Mouse (Mus musculus) hindbrain, embryonic 16.5 days (tissue): ENCODE data around the gene Matn4. TPM values are rescaled to one million over a fixed set of nuclear protein-coding genes. Genes with fewer than 3 reads are reported as not detected.
A peak's percentile ranks its signal among the peaks of the same experiment; 100 is the strongest.

Experiments
- ATAC-seq: fragments of 200-750 bp; cut with Nextera tagmentation; 2 replicates; pipeline ENCODE4 v1.8.0; 2017; ENCODE audit warnings: moderate TSS enrichment, moderate library complexity
- H3K27ac ChIP-seq: fragments of 300-500 bp; sonication (generic); 2 replicates; pipeline ENCODE4 v1.5.1; 2014; ENCODE audit warnings: low read depth, mild to moderate bottlenecking, control low read depth, low read length, moderate library complexity
- H3K27me3 ChIP-seq: fragments of 300-500 bp; sonication (generic); replicated peaks from 2 replicates; pipeline ENCODE4 v1.6.1; 2014; ENCODE audit warnings: low read length; ENCODE audit not compliant: control insufficient read depth, insufficient read depth
- H3K36me3 ChIP-seq: fragments of 300-500 bp; sonication (generic); 2 replicates; pipeline ENCODE4 v1.6.1; 2014; ENCODE audit warnings: mild to moderate bottlenecking, low read length, moderate library complexity, mixed read lengths; ENCODE audit not compliant: control insufficient read depth, insufficient read depth
- H3K4me1 ChIP-seq: fragments of 300-500 bp; sonication (generic); 2 replicates; pipeline ENCODE4 v1.6.1; 2014; ENCODE audit warnings: low read depth, low read length; ENCODE audit not compliant: control insufficient read depth, insufficient read depth
- H3K4me2 ChIP-seq: fragments of 300-500 bp; sonication (generic); 2 replicates; pipeline ENCODE4 v1.6.1; 2014; ENCODE audit warnings: mild to moderate bottlenecking, low read length, control low read depth, moderate library complexity
- H3K4me3 ChIP-seq: fragments of 300-500 bp; sonication (generic); 2 replicates; pipeline ENCODE4 v1.5.1; 2014; ENCODE audit warnings: mild to moderate bottlenecking, low read length, control low read depth, moderate library complexity
- H3K9ac ChIP-seq: fragments of 300-500 bp; sonication (generic); 2 replicates; pipeline ENCODE4 v1.6.1; 2014; ENCODE audit warnings: low read depth, mild to moderate bottlenecking, control low read depth, low read length, moderate library complexity
- H3K9me3 ChIP-seq: fragments of 300-500 bp; sonication (generic); 2 replicates; pipeline ENCODE4 v1.6.1; 2014; ENCODE audit warnings: mild to moderate bottlenecking, low read length, moderate library complexity; ENCODE audit not compliant: control insufficient read depth
- WGBS: fragments of 180-500 bp; shearing (Covaris S2); extraction: QIAGEN DNeasy Blood & Tissue Kit; methylation state at CpG from one replicate; pipeline ENCODE4 v1.1.7; 2014; 5-methylcytosine and 5-hydroxymethylcytosine counted together
- polyA plus RNA-seq: library from polyadenylated mRNA; unstranded; fragments of >200 nt; fragmentation: Nextera tagmentation; extraction: Ambion mirVana; gene quantifications from 2 replicates; pipeline ENCODE4 v1.2.1, GENCODE M21; 2015

Matn4 gene
- polyA plus RNA-seq, 1 experiment from 2014 or later = 3.8 TPM

DNA sequence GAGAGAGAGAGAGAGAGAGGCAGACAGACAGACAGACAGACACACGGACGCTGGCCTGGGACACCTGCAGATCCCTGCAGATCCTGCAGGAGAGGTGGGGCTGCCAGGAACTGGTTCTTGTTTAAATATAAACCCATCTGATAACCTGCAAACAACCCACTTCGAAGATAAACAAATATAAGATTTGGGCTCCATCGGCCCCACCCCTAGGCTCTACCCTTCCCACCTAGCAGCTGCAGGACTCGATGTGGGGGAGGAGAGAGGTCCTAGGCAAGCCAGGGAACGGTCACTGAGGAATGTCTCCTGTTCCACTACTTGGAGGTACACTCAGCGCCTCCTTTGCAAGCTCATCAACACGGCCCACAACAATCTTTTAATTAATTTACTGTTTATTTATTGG is 33.3 kb upstream of the Matn4 start:
- peaks cover 13% of the 10 kb centered on the region for H3K27me3 ChIP-seq
- 77% methylated on average over 8 of the region's 8 CpGs for WGBS
- no peak for ATAC-seq
- no peak overlapping the region for H3K27ac ChIP-seq
- no peaks in the 10 kb centered on the region for H3K36me3 ChIP-seq
- H3K9ac ChIP-seq = no peak overlapping the region
- no peak overlapping the region for H3K4me2 ChIP-seq
- no peak overlapping the region for H3K4me3 ChIP-seq
- peaks cover 17% of the 10 kb centered on the region for H3K4me1 ChIP-seq
- H3K9me3 ChIP-seq = no peaks in the 10 kb centered on the region

DNA sequence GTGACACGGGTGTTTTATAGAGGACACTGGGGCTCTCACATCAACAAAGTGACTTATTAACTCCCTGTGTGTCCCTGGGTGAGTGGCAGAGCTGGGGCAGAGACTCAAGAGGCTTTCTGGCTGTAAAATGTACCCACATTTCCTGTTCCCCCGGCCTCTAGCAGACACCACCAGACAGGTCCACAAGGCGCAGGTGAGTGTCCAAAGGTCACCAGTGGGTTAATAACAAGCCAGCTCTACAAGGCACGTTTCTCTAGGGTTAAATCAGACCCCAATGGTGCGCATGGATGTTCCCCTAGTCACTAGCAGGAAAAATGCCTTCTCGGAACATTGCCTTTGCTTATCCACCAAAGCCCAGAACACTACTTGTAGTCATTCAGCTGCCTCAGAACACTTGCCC is 32.8 kb upstream of the Matn4 start:
- no peaks in the 10 kb centered on the region for H3K9me3 ChIP-seq
- H3K9ac ChIP-seq = no peak overlapping the region
- no peak overlapping the region for H3K4me3 ChIP-seq
- H3K27ac ChIP-seq = no peak overlapping the region
- H3K36me3 ChIP-seq = no peaks in the 10 kb centered on the region
- no peak for ATAC-seq
- H3K27me3 ChIP-seq = peaks cover 13% of the 10 kb centered on the region
- no peak overlapping the region for H3K4me2 ChIP-seq
- 85% methylated on average over 6 of the region's 6 CpGs for WGBS
- H3K4me1 ChIP-seq = peaks cover 14% of the 10 kb centered on the region

DNA sequence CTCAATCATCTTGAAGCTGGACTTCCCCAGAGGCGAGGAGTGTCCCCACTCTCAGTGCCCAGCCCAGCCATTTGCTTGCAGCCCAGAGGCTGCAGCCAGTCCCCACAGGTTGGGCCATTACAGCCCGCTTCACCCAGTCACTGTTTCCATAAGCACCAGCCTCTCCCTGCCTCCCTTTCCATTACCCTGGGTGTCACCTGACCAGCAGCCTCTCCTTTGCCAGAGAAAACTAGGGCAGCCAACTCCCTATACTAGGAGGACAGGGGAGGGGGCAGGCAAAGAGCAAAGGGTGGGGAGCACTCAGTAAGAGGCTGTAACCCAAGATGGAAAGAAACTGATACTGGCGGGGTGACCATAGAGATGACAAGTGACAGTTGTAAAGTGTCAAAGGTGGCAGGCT is 32.0 kb upstream of the Matn4 start:
- Histone ChIP-seq H3K27ac (peak overlapping the region; percentile 16; the same call in 1 of the 2 replicates), H3K9me3 (no peaks in the 10 kb centered on the region), H3K4me3 (no peak overlapping the region), H3K9ac (no peak overlapping the region; the same call in 1 of the 2 replicates), H3K36me3 (no peaks in the 10 kb centered on the region), H3K4me2 (no peak overlapping the region), H3K4me1 (peaks cover 7% of the 10 kb centered on the region), H3K27me3 (peaks cover 11% of the 10 kb centered on the region)
- WGBS = 61% methylated on average over 3 of the region's 3 CpGs
- peak; percentile 40; the same call in 1 of the 2 replicates for ATAC-seq

DNA sequence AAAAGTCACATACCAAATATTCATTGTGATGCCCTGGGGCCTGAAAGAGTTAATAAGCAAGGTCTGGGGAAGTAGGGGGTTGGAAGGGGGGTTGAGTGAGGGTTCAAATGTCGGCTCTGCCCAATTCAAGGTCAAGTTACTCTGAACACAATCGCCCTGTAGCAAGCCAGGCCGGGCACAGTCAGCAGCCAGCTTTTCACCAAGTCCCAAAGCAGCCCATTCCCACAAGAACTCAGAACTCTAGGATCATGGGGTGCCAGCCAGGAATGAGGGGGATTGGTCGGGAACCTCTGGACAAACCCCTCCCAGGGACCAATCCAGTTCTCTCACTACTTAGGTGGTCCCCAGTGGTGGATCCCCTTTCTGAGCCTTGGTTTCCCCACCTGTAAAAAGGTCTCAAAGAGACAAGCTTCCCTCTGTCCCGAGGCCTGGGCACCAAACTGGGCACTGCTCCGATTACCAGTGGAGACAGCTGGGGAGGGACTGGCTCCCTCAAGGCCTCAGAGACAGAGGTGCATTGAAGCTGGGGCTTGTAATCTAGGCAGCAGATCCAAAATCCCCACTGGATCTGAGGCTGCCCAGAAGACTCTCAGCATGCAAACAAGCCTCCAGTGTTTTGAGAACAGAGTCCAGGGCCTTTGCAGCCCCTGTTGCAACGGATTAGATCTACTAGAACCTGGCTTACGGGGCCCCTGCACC is 31.4 kb upstream of the Matn4 start:
- H3K4me2 ChIP-seq = no peak overlapping the region
- peaks cover 5% of the 10 kb centered on the region for H3K27me3 ChIP-seq
- H3K4me1 ChIP-seq = peaks cover 2% of the 10 kb centered on the region; the same call in 1 of the 2 replicates
- peak overlapping the region; percentile 48; the same call in 1 of the 2 replicates for H3K27ac ChIP-seq
- H3K9me3 ChIP-seq = no peaks in the 10 kb centered on the region
- WGBS = 29% methylated on average over 8 of the region's 8 CpGs
- no peak overlapping the region; the same call in 1 of the 2 replicates for H3K9ac ChIP-seq
- H3K4me3 ChIP-seq = no peak overlapping the region
- 0 out of 2 replicates have a peak, but pooled peaks have one; percentile 24 for ATAC-seq
- H3K36me3 ChIP-seq = no peaks in the 10 kb centered on the region

- WGBS = 57% methylated on average over 5 of the region's 5 CpGs
- no peaks in the 10 kb centered on the region for H3K9me3 ChIP-seq
- no peaks in the 10 kb centered on the region for H3K4me1 ChIP-seq
- no peak overlapping the region for H3K4me3 ChIP-seq
- H3K27ac ChIP-seq = no peak overlapping the region
- no peaks in the 10 kb centered on the region for H3K27me3 ChIP-seq
- no peak overlapping the region for H3K4me2 ChIP-seq
- no peaks in the 10 kb centered on the region for H3K36me3 ChIP-seq
- ATAC-seq = no peak
- no peak overlapping the region for H3K9ac ChIP-seq
These were observed 30.5 kb upstream of the Matn4 start for GRCm38 (mm10) chr2:164435216-164436090.

DNA sequence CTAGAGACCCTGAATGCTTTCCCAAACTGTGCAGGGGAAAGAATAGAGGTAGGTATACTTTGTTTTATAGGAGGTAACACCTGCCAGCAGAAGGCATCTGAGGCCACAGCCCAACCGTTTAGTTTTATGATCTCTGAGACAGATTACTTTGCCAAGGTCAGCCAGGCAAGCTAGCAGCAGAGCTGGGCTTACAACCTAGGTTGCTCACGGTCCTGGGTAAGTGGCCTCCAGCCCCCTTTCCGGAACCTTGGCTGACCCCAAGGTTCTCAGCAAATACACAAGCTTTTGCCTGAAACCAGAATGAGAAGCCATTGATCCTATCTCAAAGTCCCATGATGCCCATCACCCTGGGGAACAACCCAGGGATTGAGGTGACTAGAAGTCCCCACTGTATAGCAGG is 29.7 kb upstream of the Matn4 start:
- Histone ChIP-seq H3K9ac (no peak overlapping the region), H3K27ac (no peak overlapping the region), H3K9me3 (no peaks in the 10 kb centered on the region), H3K4me3 (no peak overlapping the region), H3K4me2 (no peak overlapping the region), H3K4me1 (no peaks in the 10 kb centered on the region), H3K27me3 (no peaks in the 10 kb centered on the region), H3K36me3 (no peaks in the 10 kb centered on the region)
- no peak for ATAC-seq
- 88% methylated on average over 3 of the region's 3 CpGs for WGBS

GRCm38 (mm10) chr2:164433278-164433895 is 28.4 kb upstream of the Matn4 start:
- no peaks in the 10 kb centered on the region for H3K36me3 ChIP-seq
- no peak overlapping the region for H3K4me3 ChIP-seq
- H3K9me3 ChIP-seq = no peaks in the 10 kb centered on the region
- WGBS = 89% methylated on average over 9 of the region's 9 CpGs
- no peak for ATAC-seq
- H3K9ac ChIP-seq = no peak overlapping the region
- no peak overlapping the region for H3K27ac ChIP-seq
- no peaks in the 10 kb centered on the region for H3K4me1 ChIP-seq
- no peaks in the 10 kb centered on the region for H3K27me3 ChIP-seq
- H3K4me2 ChIP-seq = no peak overlapping the region

GRCm38 (mm10) chr2:164432541-164433191 is 27.7 kb upstream of the Matn4 start:
- no peaks in the 10 kb centered on the region for H3K27me3 ChIP-seq
- 34% methylated on average over 22 of the region's 22 CpGs for WGBS
- no peak overlapping the region for H3K4me2 ChIP-seq
- no peak overlapping the region for H3K4me3 ChIP-seq
- no peak overlapping the region for H3K9ac ChIP-seq
- no peak overlapping the region for H3K27ac ChIP-seq
- H3K4me1 ChIP-seq = no peaks in the 10 kb centered on the region
- ATAC-seq = no peak
- H3K36me3 ChIP-seq = no peaks in the 10 kb centered on the region
- no peaks in the 10 kb centered on the region for H3K9me3 ChIP-seq
